Mouse (Mus musculus): ENCODE measurements around the gene Tdp2. TPM values are rescaled to one million over a fixed set of nuclear protein-coding genes. Genes with fewer than 3 reads are reported as not detected.

Gene Tdp2
- total and polyA plus RNA-seq, 3 experiments = 33.1 to 45.3 TPM; not detected in 1

- Histone ChIP-seq H3K4me3 (ENCODE audit: control insufficient read depth in 1 of 2, insufficient read depth in 1 of 2, low read depth in 2 of 2, low read length in 2 of 2) (peak overlapping the region; percentile 82 to 100), H3K36me3 (ENCODE audit: control insufficient read depth in 1 of 2, insufficient read depth in 2 of 2, low read length in 2 of 2) (peaks cover 25 to 30% of the 10 kb centered on the region in 2 experiments), H3K9ac (ENCODE audit: control insufficient read depth, low read depth, low read length, poor library complexity, severe bottlenecking) (peak overlapping the region; percentile 98), H3K27me3 (ENCODE audit: control insufficient read depth in 1 of 2, insufficient read depth in 2 of 2, low read length in 2 of 2) (no peaks in the 10 kb centered on the region), H3K27ac (ENCODE audit: control insufficient read depth, low read depth, low read length) (peak overlapping the region; percentile 98), H3K4me1 (ENCODE audit: control insufficient read depth in 1 of 2, insufficient read depth in 2 of 2, low read length in 2 of 2) (peaks cover 8 to 12% of the 10 kb centered on the region in 2 experiments), H3K9me3 (replicated peaks; ENCODE audit: insufficient read depth, low read length) (no peaks in the 10 kb centered on the region), H3K79me2 (ENCODE audit: control insufficient read depth, insufficient read depth, low read length, poor library complexity) (peaks cover 46% of the 10 kb centered on the region)
- peak; percentile 89 for DNase-seq (ENCODE audit: low read depth, low spot score)
- TF ChIP-seq MYC (IDR thresholded peaks at IDR 0.05; ENCODE audit: low read depth, low read length) = peak; percentile 80
- peak; percentile 95 for TF ChIP-seq ETS1 (IDR thresholded peaks at IDR 0.05; ENCODE audit: low read depth, low read length)
- TF ChIP-seq MXI1 (IDR thresholded peaks at IDR 0.05; ENCODE audit: low read depth, low read length) = peak; percentile 97
- no peak for TF ChIP-seq ZNF384 (IDR thresholded peaks at IDR 0.05; ENCODE audit: low read depth, low read length)
- TF ChIP-seq E2F4 (IDR thresholded peaks at IDR 0.05; ENCODE audit: borderline replicate concordance, low read depth, low read length) = no peak
- peak; percentile 96 for TF ChIP-seq SIN3A (IDR thresholded peaks at IDR 0.05; ENCODE audit: low read length)
- peak; percentile 40 to 73; a peak in 3 of 4 replicates for TF ChIP-seq POLR2A (IDR thresholded peaks at IDR 0.05; ENCODE audit: control insufficient read depth in 1 of 2, insufficient read depth in 1 of 2, low read depth in 1 of 2, low read length in 2 of 2, poor library complexity in 1 of 2)
- TF ChIP-seq MAX (IDR thresholded peaks at IDR 0.05; ENCODE audit: low read length) = peak; percentile 75
- 0 out of 2 replicates have a peak, but pooled peaks have one; percentile 2 for TF ChIP-seq TCF12 (IDR thresholded peaks at IDR 0.05; ENCODE audit: low read depth, low read length)
These were observed 29.3 kb upstream of the Tdp2 start for GRCm38 (mm10) chr13:24802131-24802691.

GRCm38 (mm10) chr13:24803196-24803595 lies 28.3 kb upstream of the Tdp2 start:
- H3K27ac ChIP-seq (ENCODE audit: control insufficient read depth, low read depth, low read length) = no peak overlapping the region
- TF ChIP-seq SMC3 (IDR thresholded peaks at IDR 0.05; ENCODE audit: low read depth, low read length) = no peak
- no peak for TF ChIP-seq POLR2AphosphoS2 (IDR thresholded peaks at IDR 0.05; ENCODE audit: low read length)
- TF ChIP-seq EP300 (IDR thresholded peaks at IDR 0.05; ENCODE audit: low read depth in 1 of 2, low read length in 2 of 2) = no peak
- no peak for TF ChIP-seq MXI1 (IDR thresholded peaks at IDR 0.05; ENCODE audit: low read depth, low read length)
- TF ChIP-seq MAFK (IDR thresholded peaks at IDR 0.05; ENCODE audit: borderline replicate concordance, low read depth, low read length) = no peak
- no peak for TF ChIP-seq USF1 (IDR thresholded peaks at IDR 0.05; ENCODE audit: low read depth, low read length)
- TF ChIP-seq UBTF (IDR thresholded peaks at IDR 0.05; ENCODE audit: borderline replicate concordance, insufficient read depth, low read depth, low read length) = no peak
- no peak for TF ChIP-seq GATA1 (IDR thresholded peaks at IDR 0.05; ENCODE audit: low read depth, low read length)
- TF ChIP-seq TCF12 (IDR thresholded peaks at IDR 0.05; ENCODE audit: low read depth, low read length) = no peak
- no peak for TF ChIP-seq RCOR1 (IDR thresholded peaks at IDR 0.05; ENCODE audit: low read depth, low read length)
- peak overlapping the region; percentile 82 to 100 for H3K4me3 ChIP-seq (ENCODE audit: control insufficient read depth in 1 of 2, insufficient read depth in 1 of 2, low read depth in 2 of 2, low read length in 2 of 2)
- DNase-seq (ENCODE audit: low read depth, low spot score) = peak; percentile 51
- H3K79me2 ChIP-seq (ENCODE audit: control insufficient read depth, insufficient read depth, low read length, poor library complexity) = peaks cover 48% of the 10 kb centered on the region
- peaks cover 35 to 37% of the 10 kb centered on the region in 2 experiments for H3K36me3 ChIP-seq (ENCODE audit: control insufficient read depth in 1 of 2, insufficient read depth in 2 of 2, low read length in 2 of 2)
- no peaks in the 10 kb centered on the region for H3K27me3 ChIP-seq (ENCODE audit: control insufficient read depth in 1 of 2, insufficient read depth in 2 of 2, low read length in 2 of 2)
- H3K9me3 ChIP-seq (replicated peaks; ENCODE audit: insufficient read depth, low read length) = no peaks in the 10 kb centered on the region
- peak overlapping the region; percentile 98 for H3K9ac ChIP-seq (ENCODE audit: control insufficient read depth, low read depth, low read length, poor library complexity, severe bottlenecking)
- H3K4me1 ChIP-seq (ENCODE audit: control insufficient read depth in 1 of 2, insufficient read depth in 2 of 2, low read length in 2 of 2) = peaks cover 8 to 12% of the 10 kb centered on the region in 2 experiments
